ENCODE assay signal across 8 mouse cellular contexts in the genomic region with DNA sequence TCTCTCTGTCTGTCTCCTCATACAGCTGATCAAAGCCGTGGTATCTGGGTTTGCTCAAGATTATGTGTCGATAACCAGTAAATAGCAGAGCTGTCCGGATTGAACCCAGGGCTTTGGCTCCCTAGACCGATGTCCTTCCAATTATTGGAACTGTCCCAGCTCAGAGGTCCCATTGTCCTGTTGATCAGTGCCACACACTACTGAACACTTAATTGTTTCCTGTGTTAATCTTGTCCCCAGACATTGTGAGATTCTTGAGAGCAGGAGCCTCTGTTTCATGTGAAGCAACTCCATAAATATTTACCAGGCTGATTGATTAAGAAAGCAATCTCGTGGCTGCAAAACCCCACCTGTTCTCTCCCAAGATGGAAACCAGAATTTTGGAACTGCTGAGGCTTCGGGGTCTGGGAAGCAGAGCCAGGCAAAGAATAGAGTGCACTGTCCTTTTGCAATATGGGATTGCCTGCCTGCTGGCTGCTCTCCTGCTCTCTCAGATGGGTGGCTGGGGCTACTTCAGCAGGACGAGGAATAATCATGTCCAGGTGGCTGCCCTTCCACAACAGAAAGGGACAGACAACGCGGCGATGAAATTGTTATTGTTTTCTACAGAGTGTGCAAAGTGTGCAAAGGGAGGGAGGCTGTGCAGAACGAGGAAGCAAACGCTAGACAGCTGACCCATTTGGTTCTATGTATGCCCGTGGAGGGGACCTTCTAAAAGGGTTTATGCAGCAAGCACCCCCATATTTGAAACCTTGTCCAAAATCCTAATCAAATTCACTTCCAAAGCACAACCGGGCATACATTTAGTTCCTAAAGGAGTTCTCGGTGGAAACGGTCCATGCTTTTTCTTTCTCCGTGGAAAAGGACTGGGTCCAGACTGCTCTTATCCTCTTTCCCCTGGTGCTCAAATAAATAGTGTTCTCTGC. TPM values are rescaled to one million over a fixed set of nuclear protein-coding genes. Genes with fewer than 3 reads are reported as not detected.
A peak's percentile ranks its signal among the peaks of the same experiment; 100 is the strongest.
DNase-seq lines count a peak whose midpoint lies in the region; ATAC-seq and TF ChIP-seq lines count a peak whose summit lies in the region.

No protein-coding gene starts in this region.

- H3K9ac ChIP-seq in heart, embryonic 14.5 days (ENCODE audit: low read length), result peak overlapping the region; percentile 63
- peak overlapping the region; percentile 8 for H3K9ac ChIP-seq in limb, embryonic 11.5 days (ENCODE audit: low read length)

- H3K36me3 ChIP-seq in heart, embryonic 14.5 days (ENCODE audit: control insufficient read depth, insufficient read depth, low read length), result peaks cover 7% of the 10 kb centered on the region
- no peaks in the 10 kb centered on the region for H3K36me3 ChIP-seq in limb, embryonic 11.5 days (ENCODE audit: control insufficient read depth, insufficient read depth, low read length)

- H3K9me3 ChIP-seq in heart, embryonic 14.5 days (ENCODE audit: control insufficient read depth, low read length), result no peaks in the 10 kb centered on the region
- no peaks in the 10 kb centered on the region for H3K9me3 ChIP-seq in limb, embryonic 11.5 days (ENCODE audit: control insufficient read depth, low read length)

- peaks cover 37 to 60% of the 10 kb centered on the region in 2 experiments for H3K4me1 ChIP-seq in heart, embryonic 14.5 days (ENCODE audit: control insufficient read depth in 2 of 2, insufficient read depth in 2 of 2, low read length in 2 of 2)
- H3K4me1 ChIP-seq in limb, embryonic 11.5 days (ENCODE audit: control insufficient read depth, insufficient read depth, low read length), result peaks cover 50% of the 10 kb centered on the region

- peak overlapping the region; percentile 67 for H3K4me3 ChIP-seq in layer of hippocampus, adult 2 months
- peak overlapping the region; percentile 75 to 87 for H3K4me3 ChIP-seq in heart, embryonic 14.5 days (ENCODE audit: control insufficient read depth in 1 of 2, insufficient read depth in 1 of 2, low read depth in 1 of 2, low read length in 2 of 2)
- no peak overlapping the region for H3K4me3 ChIP-seq in limb, embryonic 11.5 days (ENCODE audit: low read depth, low read length)

- peaks cover 13% of the 10 kb centered on the region for H3K27me3 ChIP-seq in heart, embryonic 14.5 days (ENCODE audit: control insufficient read depth, insufficient read depth, low read length)
- H3K27me3 ChIP-seq in limb, embryonic 11.5 days (ENCODE audit: control insufficient read depth, insufficient read depth, low read length), result no peaks in the 10 kb centered on the region

- no peak for TF ChIP-seq CTCF in layer of hippocampus, adult 2 months (conservative IDR thresholded peaks at IDR 0.05)

- intact Hi-C loops in left cerebral cortex, postnatal 36 days (cut with DNase I), result no loop called here

- ATAC-seq in heart, embryonic 14.5 days (ENCODE audit: insufficient number of reproducible peaks, insufficient read depth, low FRiP score, low read depth), result no peak
- no peak for ATAC-seq in limb, embryonic 11.5 days (ENCODE audit: insufficient number of reproducible peaks, low FRiP score, low TSS enrichment, low read depth)

- DNase-seq in layer of hippocampus, adult 2 months (ENCODE audit: low spot score in 2 of 2), result no peak
- no peak for DNase-seq in layer of hippocampus, postnatal 36 days
- DNase-seq in limb, embryonic 11.5 days (ENCODE audit: low spot score), result peak; percentile 53
- peak; percentile 45 for DNase-seq in neural tube, embryonic 10.5 days (ENCODE audit: extremely low spot score, low spot score)
- no peak for DNase-seq in thymus, adult 18-20 months
- no peak for DNase-seq in left cerebral cortex, postnatal 36 days (ENCODE audit: low spot score in 2 of 2)
- no peak for DNase-seq in c-Kit-positive CD71-positive TER-119-positive erythroid progenitor cells, embryonic 14.5 days (ENCODE audit: low spot score)

- 20% methylated on average over 17 of the region's 17 CpGs for WGBS in heart, embryonic 14.5 days
- 6% methylated on average over 17 of the region's 17 CpGs for WGBS in limb, embryonic 11.5 days

- peak overlapping the region; percentile 86 for H3K4me2 ChIP-seq in heart, embryonic 14.5 days (ENCODE audit: low read length)
- H3K4me2 ChIP-seq in limb, embryonic 11.5 days (ENCODE audit: low read depth, severe bottlenecking), result peak overlapping the region; percentile 62

- H3K27ac ChIP-seq in layer of hippocampus, adult 2 months, result peak overlapping the region; percentile 90
- H3K27ac ChIP-seq in heart, embryonic 14.5 days (replicated peaks in 1 of 2; ENCODE audit: control insufficient read depth in 1 of 2, insufficient read depth in 1 of 2, low read depth in 2 of 2, low read length in 2 of 2), result peak overlapping the region; percentile 93 to 97
- peak overlapping the region; percentile 96 for H3K27ac ChIP-seq in limb, embryonic 11.5 days (replicated peaks; ENCODE audit: low read depth, low read length)

RNA-seq across cellular contexts. Expression of gene Id3, which starts 0.8 kb away (rescaled TPM):
- total RNA-seq in layer of hippocampus, adult 2 months (2021), result 10 to 100 TPM; 45.1 to 47.4 TPM
- 10 to 100 TPM; 35.4 to 42.4 TPM for total RNA-seq in layer of hippocampus, postnatal 36 days (2021)
- 247 and 296 TPM in 2 replicates for polyA plus RNA-seq in heart, embryonic 14.5 days (2014; fragmentation: Nextera tagmentation; extraction: Ambion mirVana)
- polyA plus RNA-seq in limb, embryonic 11.5 days (2014; fragmentation: Nextera tagmentation; extraction: Ambion mirVana), result 534 and 581 TPM in 2 replicates
- total RNA-seq in left cerebral cortex, postnatal 36 days (2021), result 10 to 100 TPM; 35.3 to 40.7 TPM

RNA-seq across cellular contexts. Expression of gene E2f2, which starts 29.7 kb away (rescaled TPM):
- total RNA-seq in layer of hippocampus, adult 2 months (2021), result 1 to 10 TPM in 1 of 2 experiments, under 1 TPM in 1; 0.74 to 1.5 TPM
- under 1 TPM; 0.63 to 0.72 TPM for total RNA-seq in layer of hippocampus, postnatal 36 days (2021)
- 2.5 and 3.1 TPM in 2 replicates for polyA plus RNA-seq in heart, embryonic 14.5 days (2014; fragmentation: Nextera tagmentation; extraction: Ambion mirVana)
- polyA plus RNA-seq in limb, embryonic 11.5 days (2014; fragmentation: Nextera tagmentation; extraction: Ambion mirVana), result 4.7 and 5.7 TPM in 2 replicates
- under 1 TPM; 0.61 to 0.72 TPM for total RNA-seq in left cerebral cortex, postnatal 36 days (2021)

Comparison
In these comparisons a context has a peak if more than half of its experiments do, and no peak if none do; other contexts are left out.
1. DNase-seq: peak in limb, embryonic 11.5 days (single experiment) and neural tube, embryonic 10.5 days (single experiment); none in layer of hippocampus, adult 2 months (0 of 2), layer of hippocampus, postnatal 36 days (0 of 2), thymus, adult 18-20 months (0 of 2), left cerebral cortex, postnatal 36 days (0 of 2) and c-Kit-positive CD71-positive TER-119-positive erythroid progenitor cells, embryonic 14.5 days (single experiment).
2. Peak in every context shown above with its lines, with median percentiles within 50 percentile points of each other: H3K27ac ChIP-seq.